27 mouse cellular contexts compared by ENCODE assay signal in genomic region chr14:32145401-32145800, GRCm38 (mm10). TPM values are rescaled to one million over a fixed set of nuclear protein-coding genes. Genes with fewer than 3 reads are reported as not detected.
A peak's percentile ranks its signal among the peaks of the same experiment; 100 is the strongest.
DNase-seq lines count a peak whose midpoint lies in the region; ATAC-seq and TF ChIP-seq lines count a peak whose summit lies in the region.
"Had no signal": no experiment of that assay in that cellular context is flagged by ENCODE, and none has a peak within 500 bp of the region (broad histone marks: within the 10 kb centered on the region; RNA-seq: fewer than 3 reads in every experiment).

No protein-coding gene starts in this region.

- peak overlapping the region; percentile 44; the same call in 1 of the 2 replicates for H3K9ac ChIP-seq in heart, embryonic 11.5 days (ENCODE audit: low read depth, low read length)
- no peak overlapping the region for H3K9ac ChIP-seq in kidney, embryonic 15.5 days
- H3K9ac ChIP-seq in liver, embryonic 13.5 days: peak overlapping the region; percentile 78
- H3K9ac ChIP-seq: hindbrain, embryonic 15.5 days; intestine, embryonic 15.5 days had no signal

- no peaks in the 10 kb centered on the region for H3K9me3 ChIP-seq in heart, embryonic 11.5 days (replicated peaks; ENCODE audit: control insufficient read depth, low read length)
- peaks cover 15% of the 10 kb centered on the region for H3K9me3 ChIP-seq in kidney, embryonic 15.5 days (replicated peaks)
- peaks cover 6% of the 10 kb centered on the region for H3K9me3 ChIP-seq in liver, embryonic 13.5 days (replicated peaks)
- H3K9me3 ChIP-seq: hindbrain, embryonic 15.5 days; intestine, embryonic 15.5 days had no signal

- H3K27me3 ChIP-seq in heart, embryonic 11.5 days (ENCODE audit: control insufficient read depth, insufficient read depth, low read length): no peaks in the 10 kb centered on the region
- no peaks in the 10 kb centered on the region for H3K27me3 ChIP-seq in kidney, embryonic 15.5 days
- H3K27me3 ChIP-seq in liver, embryonic 13.5 days: no peaks in the 10 kb centered on the region
- H3K27me3 ChIP-seq: hindbrain, embryonic 15.5 days; intestine, embryonic 15.5 days had no signal

- peak overlapping the region; percentile 62 for H3K27ac ChIP-seq in heart, embryonic 11.5 days (ENCODE audit: low read depth, low read length)
- H3K27ac ChIP-seq in kidney, embryonic 15.5 days: 0 out of 2 replicates have a peak overlapping the region, but pooled peaks have one; percentile 20
- peak overlapping the region; percentile 7 for H3K27ac ChIP-seq in bone marrow, adult 2 months (ENCODE audit: control insufficient read depth, insufficient read depth, low read depth, low read length, poor library complexity)
- peak overlapping the region; percentile 93 for H3K27ac ChIP-seq in liver, embryonic 13.5 days
- H3K27ac ChIP-seq: embryonic facial prominence, embryonic 10.5 days; hindbrain, embryonic 15.5 days; intestine, embryonic 15.5 days; kidney, postnatal 0 days had no signal

- H3K4me3 ChIP-seq in heart, embryonic 11.5 days (ENCODE audit: low read depth, low read length): peak overlapping the region; percentile 6
- H3K4me3 ChIP-seq in kidney, embryonic 15.5 days (replicated peaks): no peak overlapping the region
- peak overlapping the region; percentile 1 for H3K4me3 ChIP-seq in bone marrow, adult 2 months (replicated peaks; ENCODE audit: control insufficient read depth, low read depth, low read length)
- H3K4me3 ChIP-seq in liver, embryonic 13.5 days (replicated peaks): peak overlapping the region; percentile 54
- H3K4me3 ChIP-seq: embryonic facial prominence, embryonic 10.5 days; hindbrain, embryonic 15.5 days; intestine, embryonic 15.5 days had no signal

- H3K4me2 ChIP-seq in heart, embryonic 11.5 days: peak overlapping the region; percentile 48
- H3K4me2 ChIP-seq in kidney, embryonic 15.5 days: no peak overlapping the region
- peak overlapping the region; percentile 77 for H3K4me2 ChIP-seq in liver, embryonic 13.5 days
- H3K4me2 ChIP-seq: hindbrain, embryonic 15.5 days; intestine, embryonic 15.5 days had no signal

- H3K36me3 ChIP-seq in heart, embryonic 11.5 days (ENCODE audit: control insufficient read depth, insufficient read depth, low read length): no peaks in the 10 kb centered on the region
- no peaks in the 10 kb centered on the region for H3K36me3 ChIP-seq in kidney, embryonic 15.5 days
- H3K36me3 ChIP-seq in liver, embryonic 13.5 days: no peaks in the 10 kb centered on the region
- H3K36me3 ChIP-seq: embryonic facial prominence, embryonic 10.5 days; hindbrain, embryonic 15.5 days; intestine, embryonic 15.5 days had no signal

- ATAC-seq in heart, embryonic 11.5 days (replicated peaks; ENCODE audit: insufficient number of reproducible peaks, low FRiP score, low TSS enrichment): no peak
- no peak for ATAC-seq in kidney, embryonic 15.5 days (replicated peaks; ENCODE audit: low FRiP score)
- ATAC-seq in liver, embryonic 13.5 days (ENCODE audit: low read depth): peak; percentile 47
- ATAC-seq: forebrain, embryonic 16.5 days had no signal

- H3K4me1 ChIP-seq in heart, embryonic 11.5 days (ENCODE audit: control insufficient read depth, insufficient read depth, low read length): no peaks in the 10 kb centered on the region
- H3K4me1 ChIP-seq in kidney, embryonic 15.5 days: peaks cover 3% of the 10 kb centered on the region; the same call in 1 of the 2 replicates
- no peaks in the 10 kb centered on the region; the same call in 1 of the 2 replicates for H3K4me1 ChIP-seq in bone marrow, adult 2 months (ENCODE audit: control insufficient read depth, insufficient read depth, low read length)
- H3K4me1 ChIP-seq in liver, embryonic 13.5 days (replicated peaks): peaks cover 48% of the 10 kb centered on the region
- H3K4me1 ChIP-seq: embryonic facial prominence, embryonic 10.5 days; hindbrain, embryonic 15.5 days; intestine, embryonic 15.5 days had no signal

- no peak for TF ChIP-seq CTCF in bone marrow, adult 2 months (IDR thresholded peaks at IDR 0.05; ENCODE audit: control insufficient read depth, insufficient read depth, low read length)

- no peak for DNase-seq in heart, adult 8-10 months (ENCODE audit: low spot score)
- no peak for DNase-seq in kidney, adult 18-20 months
- DNase-seq in liver, embryonic 13.5 days: peak; percentile 37
- DNase-seq in adrenal gland, postnatal 14 days: no peak
- no peak for DNase-seq in cerebellum, postnatal 10 days
- DNase-seq: cerebellum, adult 8-10 months; gastrocnemius, postnatal 25 days; heart, postnatal 10 days; left cerebral cortex, postnatal 4 days; retina, postnatal 1 day; thymus, postnatal 25 days had no signal

- WGBS in heart, embryonic 11.5 days (ENCODE audit: insufficient replicate concordance): 59% methylated on average over 4 of the region's 4 CpGs
- WGBS in kidney, embryonic 15.5 days: 57% methylated on average over 4 of the region's 4 CpGs
- WGBS in bone marrow, adult 2 months: 74% methylated on average over 4 of the region's 4 CpGs
- WGBS in liver, embryonic 13.5 days (ENCODE audit: insufficient replicate concordance): 48% methylated on average over 4 of the region's 4 CpGs

- no peak for TF ChIP-seq POLR2A in bone marrow, adult 2 months (IDR thresholded peaks at IDR 0.05; ENCODE audit: borderline replicate concordance, control insufficient read depth, low read depth, low read length)

RNA-seq across cellular contexts. Expression of gene Msmb, which starts 3.6 kb away (rescaled TPM):
- polyA plus RNA-seq in heart, embryonic 11.5 days (2014; fragmentation: Nextera tagmentation; extraction: Ambion mirVana): not detected in 2 replicates
- total RNA-seq in heart, adult 8-10 months (2022): not detected
- not detected in 2 replicates for polyA plus RNA-seq in kidney, embryonic 15.5 days (2015; fragmentation: Nextera tagmentation; extraction: Ambion mirVana)
- not detected in 2 replicates for polyA plus RNA-seq in bone marrow, adult 2 months (2011; ENCODE audit: insufficient read depth, insufficient read length, low replicate concordance, missing spikeins)
- 0.33 and 0.45 TPM in 2 replicates for polyA plus RNA-seq in liver, embryonic 13.5 days (2015; fragmentation: Nextera tagmentation; extraction: Ambion mirVana)
- not detected in 2 replicates for total RNA-seq in adrenal gland, postnatal 14 days (2021)
- total RNA-seq: adrenal gland, postnatal 4 days; common myeloid progenitor, adult 5-6 weeks; gastrocnemius, postnatal 25 days; heart, postnatal 10 days; layer of hippocampus, adult 18-20 months; layer of hippocampus, postnatal 25 days; left cerebral cortex, postnatal 4 days; liver, adult 2 months; midbrain, postnatal 0 days; neutrophil, adult 5-6 weeks had no signal
- polyA plus RNA-seq: embryonic facial prominence, embryonic 10.5 days; forebrain, embryonic 16.5 days; hindbrain, embryonic 15.5 days; intestine, embryonic 15.5 days; kidney, postnatal 0 days; liver, adult 2 months; midbrain, postnatal 0 days; testis, adult 2 months had no signal

RNA-seq across cellular contexts. Expression of gene Ncoa4, which starts 14.3 kb away (rescaled TPM):
- 145 and 157 TPM in 2 replicates for polyA plus RNA-seq in heart, embryonic 11.5 days (2014; fragmentation: Nextera tagmentation; extraction: Ambion mirVana)
- total RNA-seq in heart, adult 8-10 months (2022): 100 to 1,000 TPM; 120 to 145 (median 131) TPM
- polyA plus RNA-seq in kidney, embryonic 15.5 days (2015; fragmentation: Nextera tagmentation; extraction: Ambion mirVana): 107 and 110 TPM in 2 replicates
- 108 and 110 TPM in 2 replicates for polyA plus RNA-seq in bone marrow, adult 2 months (2011; ENCODE audit: insufficient read depth, insufficient read length, low replicate concordance, missing spikeins)
- polyA plus RNA-seq in liver, embryonic 13.5 days (2015; fragmentation: Nextera tagmentation; extraction: Ambion mirVana): 288 and 359 TPM in 2 replicates
- 175 and 198 TPM in 2 replicates for total RNA-seq in adrenal gland, postnatal 14 days (2021)

RNA-seq across cellular contexts. Expression of gene Timm23, which starts 56.3 kb away (rescaled TPM):
- 322 and 324 TPM in 2 replicates for polyA plus RNA-seq in heart, embryonic 11.5 days (2014; fragmentation: Nextera tagmentation; extraction: Ambion mirVana)
- total RNA-seq in heart, adult 8-10 months (2022): 100 to 1,000 TPM; 216 to 235 (median 228) TPM
- polyA plus RNA-seq in kidney, embryonic 15.5 days (2015; fragmentation: Nextera tagmentation; extraction: Ambion mirVana): 300 and 306 TPM in 2 replicates
- 13.1 and 14.7 TPM in 2 replicates for polyA plus RNA-seq in bone marrow, adult 2 months (2011; ENCODE audit: insufficient read depth, insufficient read length, low replicate concordance, missing spikeins)
- 266 and 271 TPM in 2 replicates for polyA plus RNA-seq in liver, embryonic 13.5 days (2015; fragmentation: Nextera tagmentation; extraction: Ambion mirVana)
- total RNA-seq in adrenal gland, postnatal 14 days (2021): 260 and 274 TPM in 2 replicates

RNA-seq across cellular contexts. Expression of gene Parg, which starts 56.3 kb away (rescaled TPM):
- 33.4 and 36.7 TPM in 2 replicates for polyA plus RNA-seq in heart, embryonic 11.5 days (2014; fragmentation: Nextera tagmentation; extraction: Ambion mirVana)
- total RNA-seq in heart, adult 8-10 months (2022): 10 to 100 TPM; 15.4 to 21.4 (median 18.0) TPM
- 46.2 and 48.1 TPM in 2 replicates for polyA plus RNA-seq in kidney, embryonic 15.5 days (2015; fragmentation: Nextera tagmentation; extraction: Ambion mirVana)
- 16.8 and 20.8 TPM in 2 replicates for polyA plus RNA-seq in bone marrow, adult 2 months (2011; ENCODE audit: insufficient read depth, insufficient read length, low replicate concordance, missing spikeins)
- polyA plus RNA-seq in liver, embryonic 13.5 days (2015; fragmentation: Nextera tagmentation; extraction: Ambion mirVana): 14.6 and 18.4 TPM in 2 replicates
- total RNA-seq in adrenal gland, postnatal 14 days (2021): 54.4 and 59.0 TPM in 2 replicates

RNA-seq across cellular contexts. Expression of gene Dph3, which starts 59.9 kb away (rescaled TPM):
- polyA plus RNA-seq in heart, embryonic 11.5 days (2014; fragmentation: Nextera tagmentation; extraction: Ambion mirVana): 94.3 and 99.3 TPM in 2 replicates
- total RNA-seq in heart, adult 8-10 months (2022): 10 to 100 TPM; 73.7 to 91.2 (median 82.8) TPM
- polyA plus RNA-seq in kidney, embryonic 15.5 days (2015; fragmentation: Nextera tagmentation; extraction: Ambion mirVana): 92.9 and 109 TPM in 2 replicates
- 15.2 and 54.2 TPM in 2 replicates for polyA plus RNA-seq in bone marrow, adult 2 months (2011; ENCODE audit: insufficient read depth, insufficient read length, low replicate concordance, missing spikeins)
- polyA plus RNA-seq in liver, embryonic 13.5 days (2015; fragmentation: Nextera tagmentation; extraction: Ambion mirVana): 106 and 110 TPM in 2 replicates
- 58.8 and 61.9 TPM in 2 replicates for total RNA-seq in adrenal gland, postnatal 14 days (2021)

Comparison
In these comparisons a context has a peak if more than half of its experiments do, and no peak if none do; other contexts are left out.
1. H3K27ac ChIP-seq: peak in every context shown above with its lines; median percentile 93 in liver, embryonic 13.5 days; 62 in heart, embryonic 11.5 days; 20 in kidney, embryonic 15.5 days; 7 in bone marrow, adult 2 months.
2. RNA of gene Timm23, which starts 56.3 kb away (polyA plus RNA-seq): 322 to 324 TPM in heart, embryonic 11.5 days, 300 to 306 TPM in kidney, embryonic 15.5 days and 266 to 271 TPM in liver, embryonic 13.5 days; 13.1 to 14.7 TPM in bone marrow, adult 2 months; every median in the first group is over 10 times any median in the second.